Mouse (Mus musculus): Measurements from ENCODE around the gene Gnat2.

- TF ChIP-seq CTCF (IDR thresholded peaks at IDR 0.05; ENCODE audit: control insufficient read depth, insufficient read depth, insufficient replicate concordance, low read depth, low read length) (no peak), POLR2A (IDR thresholded peaks at IDR 0.05; ENCODE audit: control insufficient read depth, low read depth, low read length) (no peak)
These were observed 9.5 kb downstream of the Gnat2 start for GRCm38 (mm10) chr3:108102075-108102474.
